In the genomic region with DNA sequence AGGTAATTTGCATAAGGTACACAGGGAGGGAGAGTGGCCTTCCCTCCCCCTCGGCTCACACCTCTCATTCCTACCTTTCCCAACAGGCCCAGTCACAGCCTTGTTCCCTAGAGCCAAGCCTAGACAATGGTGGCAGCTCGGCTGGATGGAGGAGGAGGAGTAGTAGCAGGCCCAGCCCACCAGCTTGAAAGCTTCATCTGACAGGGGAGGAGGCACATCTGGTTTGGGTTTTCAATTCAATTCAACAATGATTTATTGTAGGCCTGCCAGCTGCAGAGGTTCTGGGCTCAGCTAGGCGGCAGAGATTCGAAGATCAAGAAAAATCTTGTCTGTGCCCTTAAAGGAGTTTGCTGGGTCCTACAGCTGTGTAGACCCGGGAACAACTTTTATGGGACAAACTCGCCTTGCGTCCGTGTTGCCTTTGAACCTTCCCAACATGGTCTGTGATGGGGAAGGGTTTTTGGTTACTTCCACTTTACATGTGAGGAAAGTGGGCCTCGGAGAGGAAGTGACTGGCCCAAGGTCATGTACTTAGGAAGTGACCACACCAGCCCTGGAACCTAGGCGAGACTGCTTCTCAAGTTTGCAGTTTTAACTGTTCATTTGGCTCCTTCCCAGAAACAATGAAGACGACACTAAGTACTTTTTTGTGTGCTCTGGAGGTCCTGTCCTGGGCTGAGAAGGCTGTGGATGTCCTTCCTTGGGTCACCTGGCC, we compare ENCODE assay signal across 19 mouse cellular contexts. TPM values are rescaled to one million over a fixed set of nuclear protein-coding genes. Genes with fewer than 3 reads are reported as not detected.
DNase-seq lines count a peak whose midpoint lies in the region; ATAC-seq and TF ChIP-seq lines count a peak whose summit lies in the region.
"Had no signal": no experiment of that assay in that cellular context is flagged by ENCODE, and none has a peak within 500 bp of the region (broad histone marks: within the 10 kb centered on the region; RNA-seq: fewer than 3 reads in every experiment).

No protein-coding gene starts in this region.

- peak; percentile 24 for DNase-seq in lung, postnatal 10 days
- no peak for DNase-seq in lung, postnatal 36 days
- DNase-seq in embryonic facial prominence, embryonic 11.5 days (ENCODE audit: low spot score) = peak; percentile 74
- peak; percentile 64 for DNase-seq in limb, embryonic 11.5 days (ENCODE audit: low spot score)
- DNase-seq in cerebellum, adult 9-11 months = no peak
- DNase-seq in layer of hippocampus, adult 2 months (ENCODE audit: low spot score in 2 of 2) = no peak
- no peak for DNase-seq in layer of hippocampus, adult 8-10 months (ENCODE audit: low spot score in 2 of 2)
- DNase-seq: cerebellum, adult 8-10 months; gastrocnemius, postnatal 25 days; kidney, adult 9 months; liver, postnatal 0 days; right cerebral cortex, postnatal 14 days had no signal

- no peak for TF ChIP-seq CTCF in layer of hippocampus, adult 2 months (conservative IDR thresholded peaks at IDR 0.05)

- no peak overlapping the region for H3K4me2 ChIP-seq in embryonic facial prominence, embryonic 11.5 days (ENCODE audit: low read depth, low read length)
- H3K4me2 ChIP-seq in limb, embryonic 11.5 days (ENCODE audit: low read depth, severe bottlenecking) = no peak overlapping the region
- no peak overlapping the region for H3K4me2 ChIP-seq in stomach, embryonic 16.5 days (ENCODE audit: low read depth, low read length)
- H3K4me2 ChIP-seq: forebrain, embryonic 15.5 days; hindbrain, embryonic 13.5 days; midbrain, embryonic 11.5 days had no signal

- H3K9ac ChIP-seq in embryonic facial prominence, embryonic 11.5 days (replicated peaks; ENCODE audit: low read length) = no peak overlapping the region
- no peak overlapping the region for H3K9ac ChIP-seq in limb, embryonic 11.5 days (ENCODE audit: low read length)
- no peak overlapping the region for H3K9ac ChIP-seq in stomach, embryonic 16.5 days (ENCODE audit: low read length)
- H3K9ac ChIP-seq: forebrain, embryonic 15.5 days; hindbrain, embryonic 13.5 days; liver, postnatal 0 days had no signal

- no peaks in the 10 kb centered on the region for H3K4me1 ChIP-seq in embryonic facial prominence, embryonic 11.5 days (ENCODE audit: control insufficient read depth, insufficient read depth, low read length)
- no peaks in the 10 kb centered on the region; the same call in 1 of the 2 replicates for H3K4me1 ChIP-seq in limb, embryonic 11.5 days (ENCODE audit: control insufficient read depth, insufficient read depth, low read length)
- H3K4me1 ChIP-seq in stomach, embryonic 16.5 days (ENCODE audit: control insufficient read depth, insufficient read depth, low read length) = peaks cover 12% of the 10 kb centered on the region; the same call in 1 of the 2 replicates

- 63% methylated on average over 11 of the region's 11 CpGs for WGBS in embryonic facial prominence, embryonic 11.5 days
- WGBS in limb, embryonic 11.5 days = 32% methylated on average over 11 of the region's 11 CpGs
- 57% methylated on average over 11 of the region's 11 CpGs for WGBS in stomach, embryonic 16.5 days

- ATAC-seq in embryonic facial prominence, embryonic 11.5 days (replicated peaks; ENCODE audit: insufficient number of reproducible peaks, low FRiP score, low TSS enrichment, low read depth) = 0 out of 2 replicates have a peak, but pooled peaks have one; percentile 41
- ATAC-seq in limb, embryonic 11.5 days (ENCODE audit: insufficient number of reproducible peaks, low FRiP score, low TSS enrichment, low read depth) = peak; percentile 40; the same call in 1 of the 2 replicates
- ATAC-seq in stomach, embryonic 16.5 days (ENCODE audit: insufficient read depth, low FRiP score) = no peak
- ATAC-seq: forebrain, embryonic 15.5 days; liver, postnatal 0 days; Patski had no signal

- no peak overlapping the region for H3K4me3 ChIP-seq in embryonic facial prominence, embryonic 11.5 days (ENCODE audit: low read depth, low read length)
- H3K4me3 ChIP-seq in limb, embryonic 11.5 days (ENCODE audit: low read depth, low read length) = no peak overlapping the region
- no peak overlapping the region for H3K4me3 ChIP-seq in stomach, embryonic 16.5 days (replicated peaks; ENCODE audit: low read length)
- H3K4me3 ChIP-seq in layer of hippocampus, adult 2 months = no peak overlapping the region
- H3K4me3 ChIP-seq: forebrain, embryonic 15.5 days; hindbrain, embryonic 13.5 days had no signal

- no peaks in the 10 kb centered on the region for H3K9me3 ChIP-seq in embryonic facial prominence, embryonic 11.5 days (replicated peaks; ENCODE audit: control insufficient read depth, low read length)
- H3K9me3 ChIP-seq in limb, embryonic 11.5 days (ENCODE audit: control insufficient read depth, low read length) = no peaks in the 10 kb centered on the region
- no peaks in the 10 kb centered on the region for H3K9me3 ChIP-seq in stomach, embryonic 16.5 days (replicated peaks; ENCODE audit: control insufficient read depth, low read length)
- H3K9me3 ChIP-seq: forebrain, embryonic 15.5 days; hindbrain, embryonic 13.5 days had no signal

- H3K27me3 ChIP-seq in embryonic facial prominence, embryonic 11.5 days (ENCODE audit: control insufficient read depth, insufficient read depth, low read length) = no peaks in the 10 kb centered on the region
- H3K27me3 ChIP-seq in limb, embryonic 11.5 days (ENCODE audit: control insufficient read depth, insufficient read depth, low read length) = peaks cover 5% of the 10 kb centered on the region
- peaks cover 4% of the 10 kb centered on the region; the same call in 1 of the 2 replicates for H3K27me3 ChIP-seq in stomach, embryonic 16.5 days (ENCODE audit: control insufficient read depth, insufficient read depth, low read length)
- H3K27me3 ChIP-seq: CH12.LX; forebrain, embryonic 15.5 days had no signal

- H3K36me3 ChIP-seq in embryonic facial prominence, embryonic 11.5 days (replicated peaks; ENCODE audit: control insufficient read depth, insufficient read depth, low read depth, low read length) = no peaks in the 10 kb centered on the region
- no peaks in the 10 kb centered on the region for H3K36me3 ChIP-seq in limb, embryonic 11.5 days (ENCODE audit: control insufficient read depth, insufficient read depth, low read length)
- H3K36me3 ChIP-seq in stomach, embryonic 16.5 days (ENCODE audit: control insufficient read depth, insufficient read depth, low read length) = no peaks in the 10 kb centered on the region
- H3K36me3 ChIP-seq: forebrain, embryonic 15.5 days; hindbrain, embryonic 13.5 days had no signal

- no peak overlapping the region for H3K27ac ChIP-seq in embryonic facial prominence, embryonic 11.5 days (replicated peaks; ENCODE audit: low read depth, low read length)
- no peak overlapping the region for H3K27ac ChIP-seq in limb, embryonic 11.5 days (replicated peaks; ENCODE audit: low read depth, low read length)
- H3K27ac ChIP-seq in stomach, embryonic 16.5 days (ENCODE audit: low read length) = peak overlapping the region; percentile 76
- H3K27ac ChIP-seq in layer of hippocampus, adult 2 months = no peak overlapping the region
- H3K27ac ChIP-seq: forebrain, embryonic 15.5 days; hindbrain, embryonic 13.5 days had no signal

RNA-seq across cellular contexts. Expression of a gene that starts 36.6 kb away (rescaled TPM):
- 0.32 and 0.34 TPM in 2 replicates for polyA plus RNA-seq in embryonic facial prominence, embryonic 11.5 days (2014; fragmentation: Nextera tagmentation; extraction: Ambion mirVana)
- polyA plus RNA-seq in limb, embryonic 11.5 days (2014; fragmentation: Nextera tagmentation; extraction: Ambion mirVana) = 0.61 and 0.91 TPM in 2 replicates
- polyA plus RNA-seq in stomach, embryonic 16.5 days (2015; fragmentation: Nextera tagmentation; extraction: Ambion mirVana) = 1.0 and 1.1 TPM in 2 replicates
- 1 to 10 TPM in 1 of 2 experiments, under 1 TPM in 1; 0.79 to 1.2 TPM for total RNA-seq in layer of hippocampus, adult 2 months (2021)
- 1 to 10 TPM in 2 of 4 experiments, under 1 TPM in 2; 0.55 to 1.3 (median 0.98) TPM for total RNA-seq in layer of hippocampus, adult 8-10 months (2022)
- polyA plus RNA-seq: heart, embryonic 14.5 days; liver, postnatal 0 days had no signal

Comparison
In these comparisons a context has a peak if more than half of its experiments do, and no peak if none do; other contexts are left out.
1. DNase-seq: peak in lung, postnatal 10 days (single experiment), embryonic facial prominence, embryonic 11.5 days (single experiment) and limb, embryonic 11.5 days (single experiment); none in lung, postnatal 36 days (single experiment), cerebellum, adult 9-11 months (single experiment), layer of hippocampus, adult 2 months (0 of 2) and layer of hippocampus, adult 8-10 months (0 of 2).